Mouse (Mus musculus) thymus, postnatal 0 days (tissue): ENCODE data around the gene Tctex1d4. TPM values are rescaled to one million over a fixed set of nuclear protein-coding genes. Genes with fewer than 3 reads are reported as not detected.

Experiments used
- DNase-seq: peaks from one replicate; pipeline ENCODE4 v3.0.0-alpha.2; 2015; ENCODE audit warnings: low spot score
- polyA plus RNA-seq: library from polyadenylated mRNA; unstranded; fragments of >200 nt; fragmentation: Nextera tagmentation; extraction: Ambion mirVana; gene quantifications from 2 replicates; pipeline ENCODE4 v1.2.1, GENCODE M21; 2015

Gene Tctex1d4
- polyA plus RNA-seq = 1.0 and 1.8 TPM in 2 replicates

- DNase-seq = no peak
These were observed at the start of gene Tctex1d4 for GRCm38 (mm10) chr4:117126675-117127290. TSS of gene Tctex1d4 (plus strand) at chr4:117126794.

- no peak for DNase-seq
These were observed 38.5 kb upstream of the Tctex1d4 start for GRCm38 (mm10) chr4:117087948-117088640.

- no peak for DNase-seq
These were observed 36.0 kb upstream of the Tctex1d4 start for GRCm38 (mm10) chr4:117090586-117090985.

- DNase-seq = no peak
These were observed 31.8 kb upstream of the Tctex1d4 start for GRCm38 (mm10) chr4:117094626-117095361.

- DNase-seq = peak; percentile 74
These were observed 30.8 kb upstream of the Tctex1d4 start, which contains the start of gene Ptch2 for GRCm38 (mm10) chr4:117095551-117096452. TSS of gene Ptch2 (plus strand) at chr4:117096075.

- DNase-seq = no peak
These were observed 29.9 kb upstream of the Tctex1d4 start for GRCm38 (mm10) chr4:117096666-117097065.

- no peak for DNase-seq
These were observed 28.4 kb upstream of the Tctex1d4 start for GRCm38 (mm10) chr4:117097969-117098763.

GRCm38 (mm10) chr4:117098764-117099036 is 27.9 kb upstream of the Tctex1d4 start:
- DNase-seq = no peak

GRCm38 (mm10) chr4:117100036-117100435 is 26.6 kb upstream of the Tctex1d4 start:
- DNase-seq = peak; percentile 32

- DNase-seq = peak; percentile 46
These were observed 25.4 kb upstream of the Tctex1d4 start for GRCm38 (mm10) chr4:117101218-117101617.

GRCm38 (mm10) chr4:117104672-117105071 is 21.9 kb upstream of the Tctex1d4 start:
- no peak for DNase-seq

GRCm38 (mm10) chr4:117105127-117105526 is 21.5 kb upstream of the Tctex1d4 start:
- no peak for DNase-seq

GRCm38 (mm10) chr4:117107813-117108523 is 18.6 kb upstream of the Tctex1d4 start:
- no peak for DNase-seq

- no peak for DNase-seq
These were observed 18.1 kb upstream of the Tctex1d4 start for GRCm38 (mm10) chr4:117108524-117108849.

- no peak for DNase-seq
These were observed 17.3 kb upstream of the Tctex1d4 start for GRCm38 (mm10) chr4:117109330-117109729.

- peak; percentile 45 for DNase-seq
These were observed 16.3 kb upstream of the Tctex1d4 start for GRCm38 (mm10) chr4:117110249-117110648.

GRCm38 (mm10) chr4:117110985-117111384 is 15.6 kb upstream of the Tctex1d4 start:
- DNase-seq = no peak

- DNase-seq = no peak
These were observed 13.4 kb upstream of the Tctex1d4 start for GRCm38 (mm10) chr4:117113237-117113636.

GRCm38 (mm10) chr4:117115592-117115991 is 11.0 kb upstream of the Tctex1d4 start:
- DNase-seq = peak; percentile 82

- DNase-seq = no peak
These were observed 8.7 kb upstream of the Tctex1d4 start for GRCm38 (mm10) chr4:117117931-117118330.
